Mouse (Mus musculus) adrenal gland, adult 18-20 months (tissue): ENCODE results near the gene Fut1. TPM values are rescaled to one million over a fixed set of nuclear protein-coding genes. Genes with fewer than 3 reads are reported as not detected.

ENCODE experiments used
- DNase-seq, 2 experiments: peaks; one replicate each; pipeline ENCODE4 v3.0.0; 2021 to 2022; ENCODE audit warnings: low spot score in 2 of 2
- total RNA-seq, 2 experiments: library from RNA; stranded (reverse); gene quantifications; 1 replicate in 1 of 2; 2 replicates in 1 of 2; pipeline ENCODE4 v1.2.3; 2021

Gene Fut1
- total RNA-seq, 2 experiments from 2014 or later = not detected

- no peak for DNase-seq
Observed at GRCm38 (mm10) chr7:45667761-45668160, 50.7 kb downstream of the Fut1 start.

GRCm38 (mm10) chr7:45668921-45669320 lies 51.8 kb downstream of the Fut1 start:
- DNase-seq = no peak

Other genes starting within 250 kb of the Fut1 start
- gene Lin7b, start 246.7 kb upstream of the Fut1 start, total RNA-seq = 1 to 10 TPM; 1.3 to 1.7 TPM
- gene Snrnp70, start 221.5 kb upstream of the Fut1 start, total RNA-seq = 100 to 1,000 TPM; 262 to 325 TPM
- not detected for gene Kcna7, start 211.6 kb upstream of the Fut1 start, total RNA-seq
- gene Ntf5, start 203.6 kb upstream of the Fut1 start, total RNA-seq = under 1 TPM; 0.17 to 0.45 TPM
- gene Lhb, start 196.5 kb upstream of the Fut1 start, total RNA-seq = not detected
- 10 to 100 TPM; 40.4 to 61.6 TPM for gene Gys1, start 182.4 kb upstream of the Fut1 start, total RNA-seq
- 10 to 100 TPM; 41.9 to 43.3 TPM for gene Ruvbl2, start 179.2 kb upstream of the Fut1 start, total RNA-seq
- 1,000 to 10,000 TPM; 1,437 to 1,911 TPM for gene Ftl1, start 157.4 kb upstream of the Fut1 start, total RNA-seq
- gene Bax, start 150.4 kb upstream of the Fut1 start, total RNA-seq = 10 to 100 TPM; 58.2 to 64.3 TPM
- gene Tulp2, start 135.4 kb upstream of the Fut1 start, total RNA-seq = 1 to 10 TPM in 1 of 2 experiments, under 1 TPM in 1; 0.66 to 2.6 TPM
- 10 to 100 TPM; 42.8 to 43.4 TPM for gene Gm45808, start 130.5 kb upstream of the Fut1 start, total RNA-seq
- 10 to 100 TPM; 73.2 to 77.2 TPM for gene Dhdh, start 128.5 kb upstream of the Fut1 start, total RNA-seq
- gene Nucb1, start 106.9 kb upstream of the Fut1 start, total RNA-seq = 100 to 1,000 TPM; 272 to 283 TPM
- 10 to 100 TPM; 47.1 to 48.6 TPM for gene Ppp1r15a, start 91.0 kb upstream of the Fut1 start, total RNA-seq
- gene Plekha4, start 91.0 kb upstream of the Fut1 start, total RNA-seq = 1 to 10 TPM; 2.5 to 2.7 TPM
- gene Hsd17b14, start 62.4 kb upstream of the Fut1 start, total RNA-seq = 1 to 10 TPM in 1 of 2 experiments, under 1 TPM in 1; 0.83 to 3.0 TPM
- gene Bcat2, start 47.1 kb upstream of the Fut1 start, total RNA-seq = 100 to 1,000 TPM; 164 to 265 TPM
- gene Fgf21, start 1.8 kb upstream of the Fut1 start, total RNA-seq = 1 to 10 TPM in 1 of 2 experiments, not detected in 1; 1.4 TPM
- under 1 TPM; 0.22 to 0.33 TPM for gene Izumo1, start 4.5 kb downstream of the Fut1 start, total RNA-seq
- gene Rasip1, start 10.2 kb downstream of the Fut1 start, total RNA-seq = 10 to 100 TPM; 16.0 to 27.6 TPM
- 1 to 10 TPM; 2.4 to 7.7 TPM for gene Mamstr, start 22.7 kb downstream of the Fut1 start, total RNA-seq
- under 1 TPM in 1 of 2 experiments, not detected in 1; 0.13 TPM for gene Fut2, start 49.1 kb downstream of the Fut1 start, total RNA-seq
- under 1 TPM; 0.36 to 0.61 TPM for gene Ntn5, start 66.7 kb downstream of the Fut1 start, total RNA-seq
- gene Sec1, start 77.1 kb downstream of the Fut1 start, total RNA-seq = under 1 TPM; 0.23 to 0.35 TPM
- gene Car11, start 82.6 kb downstream of the Fut1 start, total RNA-seq = 10 to 100 TPM; 15.8 to 16.9 TPM
- gene Dbp, start 87.8 kb downstream of the Fut1 start, total RNA-seq = 10 to 100 TPM; 64.8 to 96.6 TPM
- gene Rpl18, start 98.2 kb downstream of the Fut1 start, total RNA-seq = 100 to 1,000 TPM; 934 to 965 TPM
- gene Sphk2, start 100.7 kb downstream of the Fut1 start, total RNA-seq = 10 to 100 TPM; 37.7 to 42.0 TPM
- under 1 TPM; 0.30 to 0.35 TPM for gene Fam83e, start 103.9 kb downstream of the Fut1 start, total RNA-seq
- gene Spaca4, start 108.5 kb downstream of the Fut1 start, total RNA-seq = not detected
- 1 to 10 TPM; 6.2 to 8.4 TPM for gene Lmtk3, start 166.4 kb downstream of the Fut1 start, total RNA-seq
- 1 to 10 TPM in 1 of 2 experiments, under 1 TPM in 1; 0.77 to 1.1 TPM for gene Sult2b1, start 167.4 kb downstream of the Fut1 start, total RNA-seq
- gene Cyth2, start 197.3 kb downstream of the Fut1 start, total RNA-seq = 100 to 1,000 TPM in 1 of 2 experiments, 10 to 100 TPM in 1; 92.9 to 117 TPM
- under 1 TPM; 0.19 to 0.20 TPM for gene Kcnj14, start 207.5 kb downstream of the Fut1 start, total RNA-seq
- 10 to 100 TPM; 33.0 to 36.0 TPM for gene Grwd1, start 213.7 kb downstream of the Fut1 start, total RNA-seq